8 mouse cellular contexts compared by ENCODE assay signal in the genomic region with DNA sequence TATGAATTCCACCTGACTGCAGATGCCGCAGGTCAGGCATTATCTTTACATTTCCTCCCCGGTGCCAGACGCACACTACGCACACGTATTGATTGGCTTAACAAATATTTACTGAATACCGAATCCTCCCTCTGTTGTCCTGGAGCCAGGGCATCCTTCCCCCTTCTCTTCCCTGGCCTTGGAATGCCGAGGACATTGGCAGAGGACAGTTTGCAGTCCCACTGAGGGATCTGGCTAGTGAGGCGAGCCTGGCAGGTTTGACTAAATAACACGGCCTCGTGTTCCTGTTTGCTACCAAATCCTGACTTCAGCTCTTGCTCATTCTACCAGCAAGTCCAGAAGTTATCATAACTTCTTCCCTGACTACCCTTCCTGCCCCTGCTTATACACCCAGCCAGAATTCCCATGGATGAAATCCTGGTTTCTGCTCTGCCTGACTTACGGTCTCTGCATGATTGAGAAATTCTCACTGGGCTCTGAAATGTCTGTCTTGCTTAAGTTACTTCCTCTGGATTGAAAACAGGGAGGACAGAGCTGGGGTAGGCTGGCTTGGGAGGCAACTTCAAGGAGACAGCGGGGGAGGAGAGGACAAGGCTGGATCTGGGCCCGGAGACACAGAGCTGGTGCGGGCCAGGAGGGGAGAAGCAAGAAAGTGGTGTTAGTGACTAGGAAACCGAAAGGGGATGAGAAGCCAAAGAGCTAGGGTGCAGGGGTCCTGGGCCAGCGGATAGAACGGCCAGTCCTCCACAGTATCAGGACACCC. TPM values are rescaled to one million over a fixed set of nuclear protein-coding genes. Genes with fewer than 3 reads are reported as not detected.
A peak's percentile ranks its signal among the peaks of the same experiment; 100 is the strongest.
DNase-seq lines count a peak whose midpoint lies in the region; ATAC-seq lines count a peak whose summit lies in the region.

No protein-coding gene starts in this region.

- H3K27ac ChIP-seq in hindbrain, embryonic 10.5 days, result peak overlapping the region; percentile 36; the same call in 1 of the 2 replicates
- H3K27ac ChIP-seq in hindbrain, embryonic 11.5 days (ENCODE audit: low read depth, low read length), result no peak overlapping the region
- peak overlapping the region; percentile 64 for H3K27ac ChIP-seq in intestine, embryonic 16.5 days (ENCODE audit: low read length)
- peak overlapping the region; percentile 87 for H3K27ac ChIP-seq in lung, embryonic 16.5 days (ENCODE audit: low read length)

- peaks cover 95% of the 10 kb centered on the region for H3K36me3 ChIP-seq in hindbrain, embryonic 10.5 days
- H3K36me3 ChIP-seq in hindbrain, embryonic 11.5 days (ENCODE audit: control insufficient read depth, insufficient read depth, low read length), result peaks cover 4% of the 10 kb centered on the region; the same call in 1 of the 2 replicates
- H3K36me3 ChIP-seq in intestine, embryonic 16.5 days (ENCODE audit: control insufficient read depth, insufficient read depth, low read length), result peaks cover under 1% of the 10 kb centered on the region; the same call in 1 of the 2 replicates
- peaks cover 15% of the 10 kb centered on the region for H3K36me3 ChIP-seq in lung, embryonic 16.5 days (ENCODE audit: control insufficient read depth, insufficient read depth, low read length)

- WGBS in hindbrain, embryonic 10.5 days, result 71% methylated on average over 17 of the region's 17 CpGs
- 67% methylated on average over 17 of the region's 17 CpGs for WGBS in hindbrain, embryonic 11.5 days
- 35% methylated on average over 17 of the region's 17 CpGs for WGBS in intestine, embryonic 16.5 days
- whole genome bisulfite sequencing in lung, embryonic 16.5 days, result 36% methylated on average over 17 of the region's 17 CpGs

- no peaks in the 10 kb centered on the region for H3K27me3 ChIP-seq in hindbrain, embryonic 10.5 days (ENCODE audit: insufficient read depth, poor library complexity, severe bottlenecking)
- no peaks in the 10 kb centered on the region for H3K27me3 ChIP-seq in hindbrain, embryonic 11.5 days (ENCODE audit: control insufficient read depth, insufficient read depth, low read length)
- no peaks in the 10 kb centered on the region for H3K27me3 ChIP-seq in intestine, embryonic 16.5 days (replicated peaks; ENCODE audit: control insufficient read depth, insufficient read depth, low read length)
- no peaks in the 10 kb centered on the region for H3K27me3 ChIP-seq in lung, embryonic 16.5 days (ENCODE audit: control insufficient read depth, insufficient read depth, low read depth, low read length)

- H3K4me1 ChIP-seq in hindbrain, embryonic 10.5 days (replicated peaks), result peaks cover 66% of the 10 kb centered on the region
- H3K4me1 ChIP-seq in hindbrain, embryonic 11.5 days (replicated peaks; ENCODE audit: control insufficient read depth, insufficient read depth, low read length), result peaks cover 3% of the 10 kb centered on the region; the same call in 1 of the 2 replicates
- H3K4me1 ChIP-seq in intestine, embryonic 16.5 days (ENCODE audit: control insufficient read depth, insufficient read depth, low read length), result peaks cover 86% of the 10 kb centered on the region
- peaks cover 79% of the 10 kb centered on the region for H3K4me1 ChIP-seq in lung, embryonic 16.5 days (replicated peaks; ENCODE audit: control insufficient read depth, insufficient read depth, low read length)

- H3K4me3 ChIP-seq in hindbrain, embryonic 10.5 days, result no peak overlapping the region
- no peak overlapping the region for H3K4me3 ChIP-seq in hindbrain, embryonic 11.5 days (ENCODE audit: low read depth, low read length)
- no peak overlapping the region for H3K4me3 ChIP-seq in intestine, embryonic 16.5 days (ENCODE audit: low read length)
- no peak overlapping the region for H3K4me3 ChIP-seq in lung, embryonic 16.5 days (ENCODE audit: low read length)

- DNase-seq in hindbrain, embryonic 10.5 days (ENCODE audit: low spot score), result no peak
- DNase-seq in hindbrain, embryonic 11.5 days (ENCODE audit: low spot score), result no peak
- peak; percentile 75 to 77 for DNase-seq in adrenal gland, postnatal 36 days
- no peak for DNase-seq in T-cell, adult 2 months (ENCODE audit: low spot score)
- DNase-seq in thymus, postnatal 36 days, result no peak

- H3K9me3 ChIP-seq in hindbrain, embryonic 10.5 days, result no peaks in the 10 kb centered on the region
- no peaks in the 10 kb centered on the region for H3K9me3 ChIP-seq in hindbrain, embryonic 11.5 days (ENCODE audit: control insufficient read depth, low read length)
- no peaks in the 10 kb centered on the region for H3K9me3 ChIP-seq in intestine, embryonic 16.5 days (ENCODE audit: control insufficient read depth, low read length)
- no peaks in the 10 kb centered on the region for H3K9me3 ChIP-seq in lung, embryonic 16.5 days (ENCODE audit: control insufficient read depth, low read length)

- H3K9ac ChIP-seq in hindbrain, embryonic 11.5 days (ENCODE audit: low read depth, low read length), result no peak overlapping the region
- H3K9ac ChIP-seq in intestine, embryonic 16.5 days (ENCODE audit: low read depth, low read length), result 0 out of 2 replicates have a peak overlapping the region, but pooled peaks have one; percentile 35
- 0 out of 2 replicates have a peak overlapping the region, but pooled peaks have one; percentile 24 for H3K9ac ChIP-seq in lung, embryonic 16.5 days (ENCODE audit: low read length)

- H3K4me2 ChIP-seq in hindbrain, embryonic 11.5 days (replicated peaks; ENCODE audit: low read depth, low read length), result no peak overlapping the region
- no peak overlapping the region for H3K4me2 ChIP-seq in intestine, embryonic 16.5 days (ENCODE audit: low read depth, low read length)
- H3K4me2 ChIP-seq in lung, embryonic 16.5 days (ENCODE audit: low read depth, low read length), result no peak overlapping the region; the same call in 1 of the 2 replicates

- no peak for ATAC-seq in hindbrain, embryonic 11.5 days (ENCODE audit: low FRiP score)
- 0 out of 2 replicates have a peak, but pooled peaks have one; percentile 10 for ATAC-seq in granulocyte monocyte progenitor cell, adult 5-6 weeks (replicated peaks; ENCODE audit: poor library complexity, severe bottlenecking)
- ATAC-seq in intestine, embryonic 16.5 days, result no peak
- peak; percentile 79 for ATAC-seq in lung, embryonic 16.5 days (ENCODE audit: low read depth)

RNA-seq across cellular contexts. Expression of a gene that starts 21.0 kb away (rescaled TPM):
- polyA plus RNA-seq in hindbrain, embryonic 10.5 days (2016; fragmentation: Nextera tagmentation; extraction: Ambion mirVana), result 55.7 and 71.7 TPM in 2 replicates
- polyA plus RNA-seq in hindbrain, embryonic 11.5 days (2014; fragmentation: Nextera tagmentation; extraction: Ambion mirVana), result 66.3 and 67.1 TPM in 2 replicates
- total RNA-seq in adrenal gland, postnatal 36 days (2021), result 100 to 1,000 TPM; 192 to 251 TPM
- 13.9 and 15.0 TPM in 2 replicates for total RNA-seq in granulocyte monocyte progenitor cell, adult 5-6 weeks (2014; fragmentation: Nextera tagmentation)
- 5.7 and 18.1 TPM in 2 replicates for total RNA-seq in granulocyte monocyte progenitor cell, adult 5-6 weeks (2017)
- 64.6 and 67.0 TPM in 2 replicates for polyA plus RNA-seq in intestine, embryonic 16.5 days (2015; fragmentation: Nextera tagmentation; extraction: Ambion mirVana)
- polyA plus RNA-seq in lung, embryonic 16.5 days (2015; fragmentation: Nextera tagmentation; extraction: Ambion mirVana), result 78.9 and 83.6 TPM in 2 replicates

RNA-seq across cellular contexts. Expression of a gene that starts 42.8 kb away (rescaled TPM):
- polyA plus RNA-seq in hindbrain, embryonic 10.5 days (2016; fragmentation: Nextera tagmentation; extraction: Ambion mirVana), result 8.9 and 9.5 TPM in 2 replicates
- 6.0 and 6.9 TPM in 2 replicates for polyA plus RNA-seq in hindbrain, embryonic 11.5 days (2014; fragmentation: Nextera tagmentation; extraction: Ambion mirVana)
- total RNA-seq in adrenal gland, postnatal 36 days (2021), result 10 to 100 TPM; 93.2 to 99.8 TPM
- total RNA-seq in granulocyte monocyte progenitor cell, adult 5-6 weeks (2014; fragmentation: Nextera tagmentation), result 71.6 and 82.1 TPM in 2 replicates
- 46.0 and 67.5 TPM in 2 replicates for total RNA-seq in granulocyte monocyte progenitor cell, adult 5-6 weeks (2017)
- 46.8 and 49.3 TPM in 2 replicates for polyA plus RNA-seq in intestine, embryonic 16.5 days (2015; fragmentation: Nextera tagmentation; extraction: Ambion mirVana)
- 47.4 and 49.2 TPM in 2 replicates for polyA plus RNA-seq in lung, embryonic 16.5 days (2015; fragmentation: Nextera tagmentation; extraction: Ambion mirVana)

Comparison
In these comparisons a context has a peak if more than half of its experiments do, and no peak if none do; other contexts are left out.
1. DNase-seq: peak in adrenal gland, postnatal 36 days (2 of 2); none in hindbrain, embryonic 10.5 days (single experiment), hindbrain, embryonic 11.5 days (single experiment), T-cell, adult 2 months (single experiment) and thymus, postnatal 36 days (0 of 2).
2. ATAC-seq: peak in granulocyte monocyte progenitor cell, adult 5-6 weeks (single experiment) and lung, embryonic 16.5 days (single experiment); none in hindbrain, embryonic 11.5 days (single experiment) and intestine, embryonic 16.5 days (single experiment).